Mouse (Mus musculus): ENCODE results near the gene Tas2r114. TPM values are rescaled to one million over a fixed set of nuclear protein-coding genes. Genes with fewer than 3 reads are reported as not detected.

Gene Tas2r114
- polyA plus RNA-seq (2012): not detected in 2 replicates

GRCm38 (mm10) chr6:131689963-131690362, at the start of gene Tas2r114:
TSS of gene Tas2r114 (minus strand) at chr6:131690063.

DNA sequence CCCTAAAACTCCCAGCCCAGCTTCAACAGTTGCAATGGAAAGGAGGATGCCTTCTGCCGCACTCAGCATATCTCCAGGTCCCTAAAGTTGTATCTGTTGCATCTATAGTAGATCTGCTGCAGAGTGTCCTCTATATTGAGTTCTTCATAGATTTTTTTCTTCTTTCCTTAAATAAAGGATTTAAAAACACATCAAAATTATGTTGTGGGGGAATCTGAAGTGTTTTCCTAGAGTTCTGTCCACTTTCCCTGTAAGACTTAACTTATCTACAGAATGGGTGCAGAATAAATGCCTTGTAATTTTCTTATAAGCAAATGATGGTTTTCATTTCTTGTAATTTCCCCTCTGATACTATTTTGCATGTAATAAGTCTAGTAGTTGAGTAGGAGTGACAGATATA, 2.5 kb downstream of the Tas2r114 start, which contains the start of gene Tas2r105:
Gene Tas2r105 (minus strand): TSS at position 101 of the 400 bp plus-strand sequence.

GRCm38 (mm10) chr6:131685644-131686043, 4.2 kb downstream of the Tas2r114 start, which contains the start of gene Tas2r104:
TSS of gene Tas2r104 (minus strand) at chr6:131685744.

GRCm38 (mm10) chr6:131678786-131679185, 11.1 kb downstream of the Tas2r114 start, which contains the start of gene Tas2r106:
TSS of gene Tas2r106 (minus strand) at chr6:131678886.

DNA sequence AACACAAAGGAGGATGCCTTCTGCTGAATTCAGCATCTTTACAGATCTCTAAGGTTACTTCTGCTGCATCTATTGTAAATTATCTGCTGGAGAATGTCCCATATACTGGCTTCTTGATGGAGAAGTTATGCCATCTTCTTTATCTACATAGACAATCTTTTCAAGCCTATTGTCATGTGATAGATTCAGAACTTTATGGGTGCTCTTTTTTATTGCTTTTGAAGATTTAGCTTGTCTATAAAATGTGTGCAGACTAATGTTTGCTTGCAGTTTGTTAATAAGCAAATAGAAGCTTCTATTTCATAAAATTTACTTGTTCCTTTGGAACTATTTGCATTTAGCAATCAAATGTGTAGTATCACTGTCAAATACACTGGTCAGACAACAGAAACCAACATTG, 29.8 kb downstream of the Tas2r114 start, which contains the start of gene Tas2r107:
Gene Tas2r107 (minus strand): TSS at position 101 of the 400 bp plus-strand sequence.

Other genes with a start within 250 kb of the Tas2r114 start
- not detected in 2 replicates for gene 5430401F13Rik, start 203.7 kb downstream of the Tas2r114 start, polyA plus RNA-seq (2012)
- not detected in 2 replicates for gene Gm6619, start 203.7 kb downstream of the Tas2r114 start, polyA plus RNA-seq (2012)
- gene Tas2r130, start 59.2 kb downstream of the Tas2r114 start, polyA plus RNA-seq (2012): not detected in 2 replicates
- not detected in 2 replicates for gene Tas2r107, start 29.9 kb downstream of the Tas2r114 start, polyA plus RNA-seq (2012)
- not detected in 2 replicates for gene Tas2r106, start 11.2 kb downstream of the Tas2r114 start, polyA plus RNA-seq (2012)
- not detected in 2 replicates for gene Tas2r104, start 4.3 kb downstream of the Tas2r114 start, polyA plus RNA-seq (2012)
- not detected in 2 replicates for gene Tas2r105, start 2.6 kb downstream of the Tas2r114 start, polyA plus RNA-seq (2012)